Mouse (Mus musculus) kidney, embryonic 14.5 days (tissue): ENCODE measurements around the gene Tmem106b. TPM values are rescaled to one million over a fixed set of nuclear protein-coding genes. Genes with fewer than 3 reads are reported as not detected.

Experiments used
- ATAC-seq: fragments of 200-750 bp; cut with Nextera tagmentation; 2 replicates; pipeline ENCODE4 v1.8.0; 2017; ENCODE audit warnings: moderate number of reproducible peaks, mild to moderate bottlenecking, moderate TSS enrichment, moderate library complexity; ENCODE audit not compliant: low FRiP score, low TSS enrichment
- H3K27ac ChIP-seq: fragments of 300-500 bp; sonication (generic); 2 replicates; pipeline ENCODE4 v1.5.1; 2014; ENCODE audit warnings: low read depth, mild to moderate bottlenecking, low read length, moderate library complexity, mixed read lengths
- H3K27me3 ChIP-seq: fragments of 300-500 bp; sonication (generic); 2 replicates; pipeline ENCODE4 v1.6.1; 2014; ENCODE audit warnings: mild to moderate bottlenecking, low read length; ENCODE audit not compliant: control insufficient read depth, insufficient read depth
- H3K36me3 ChIP-seq: fragments of 300-500 bp; sonication (generic); 2 replicates; pipeline ENCODE4 v1.6.1; 2014; ENCODE audit warnings: low read length, mixed read lengths; ENCODE audit not compliant: control insufficient read depth, insufficient read depth
- H3K4me1 ChIP-seq: fragments of 300-500 bp; sonication (generic); 2 replicates; pipeline ENCODE4 v1.6.1; 2014; ENCODE audit warnings: low read length, mixed read lengths; ENCODE audit not compliant: control insufficient read depth, insufficient read depth
- H3K4me2 ChIP-seq: fragments of 300-500 bp; sonication (generic); replicated peaks from 2 replicates; pipeline ENCODE4 v1.6.1; 2014; ENCODE audit warnings: low read depth, mild to moderate bottlenecking, low read length
- H3K4me3 ChIP-seq: fragments of 300-500 bp; sonication (generic); 2 replicates; pipeline ENCODE4 v1.5.1; 2014; ENCODE audit warnings: mild to moderate bottlenecking, low read length
- H3K9ac ChIP-seq: fragments of 300-500 bp; sonication (generic); 2 replicates; pipeline ENCODE4 v1.6.1; 2014; ENCODE audit warnings: low read depth, mild to moderate bottlenecking, low read length, moderate library complexity
- H3K9me3 ChIP-seq: fragments of 300-500 bp; sonication (generic); 2 replicates; pipeline ENCODE4 v1.6.1; 2016; ENCODE audit warnings: low read length; ENCODE audit not compliant: control insufficient read depth
- WGBS: fragments of 180-500 bp; shearing (Covaris S2); extraction: QIAGEN DNeasy Blood & Tissue Kit; methylation state at CpG from one replicate; pipeline ENCODE4 v1.1.7; 2014; 5-methylcytosine and 5-hydroxymethylcytosine counted together
- polyA plus RNA-seq: library from polyadenylated mRNA; unstranded; fragments of >200 nt; fragmentation: Nextera tagmentation; extraction: Ambion mirVana; gene quantifications from 2 replicates; pipeline ENCODE4 v1.2.1, GENCODE M21; 2014

The Tmem106b gene
- 24.9 and 41.1 TPM in 2 replicates for polyA plus RNA-seq

DNA sequence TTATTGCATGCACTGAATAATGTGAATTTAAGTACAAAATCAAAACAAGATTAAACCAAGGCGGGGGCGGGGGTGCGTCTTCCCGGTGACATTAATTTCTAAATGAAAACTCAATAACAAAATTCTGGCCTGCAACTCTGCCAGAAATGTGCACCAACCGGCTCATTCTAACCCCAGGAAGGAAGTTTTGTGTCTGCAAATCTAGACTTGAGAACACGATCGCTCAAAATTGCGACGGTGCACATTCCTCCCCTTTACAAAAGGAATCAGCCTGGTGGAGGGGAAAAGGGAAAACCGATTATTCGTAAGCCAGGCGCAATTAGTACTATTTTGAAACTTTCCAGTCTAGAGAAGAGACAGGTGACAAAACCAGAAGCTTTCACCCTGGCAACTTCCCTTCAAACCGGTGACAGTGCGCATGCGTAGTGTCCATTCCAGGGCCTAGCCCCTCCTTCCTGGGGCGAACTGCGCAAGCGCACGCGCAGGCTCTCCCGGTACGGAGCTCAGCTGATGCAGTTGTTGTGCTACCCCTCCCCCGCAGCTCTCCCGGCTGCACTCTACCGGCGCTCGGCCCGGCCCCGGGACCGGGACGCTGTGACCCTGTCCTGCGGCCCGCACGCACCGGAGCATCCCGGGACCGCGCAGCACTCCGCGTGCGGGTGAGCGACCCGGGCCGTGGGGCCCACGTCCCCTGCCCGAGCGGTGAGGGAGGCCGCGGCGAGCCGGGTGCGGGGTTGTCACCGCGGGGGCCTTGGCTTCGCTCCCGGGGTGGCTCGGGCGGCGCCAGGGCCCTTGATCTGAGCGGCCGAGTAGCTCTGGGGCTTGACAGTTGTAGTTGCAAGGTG lies at the start of gene Tmem106b:
TSS of gene Tmem106b (plus strand) at position 458 of the 845 bp plus-strand sequence.
- Histone ChIP-seq H3K4me1 (no peaks in the 10 kb centered on the region), H3K4me2 (peak within 1 kb of the TSS; percentile 62), H3K27me3 (no peaks in the 10 kb centered on the region), H3K36me3 (peaks cover 7% of the 10 kb centered on the region; the same call in 1 of the 2 replicates), H3K9ac (peak within 1 kb of the TSS; percentile 94), H3K9me3 (no peaks in the 10 kb centered on the region), H3K4me3 (peak within 1 kb of the TSS; percentile 93), H3K27ac (peak within 1 kb of the TSS; percentile 51; the same call in 1 of the 2 replicates)
- ATAC-seq = peak; percentile 100
- 4% methylated on average over 55 of the region's 61 CpGs for WGBS

DNA sequence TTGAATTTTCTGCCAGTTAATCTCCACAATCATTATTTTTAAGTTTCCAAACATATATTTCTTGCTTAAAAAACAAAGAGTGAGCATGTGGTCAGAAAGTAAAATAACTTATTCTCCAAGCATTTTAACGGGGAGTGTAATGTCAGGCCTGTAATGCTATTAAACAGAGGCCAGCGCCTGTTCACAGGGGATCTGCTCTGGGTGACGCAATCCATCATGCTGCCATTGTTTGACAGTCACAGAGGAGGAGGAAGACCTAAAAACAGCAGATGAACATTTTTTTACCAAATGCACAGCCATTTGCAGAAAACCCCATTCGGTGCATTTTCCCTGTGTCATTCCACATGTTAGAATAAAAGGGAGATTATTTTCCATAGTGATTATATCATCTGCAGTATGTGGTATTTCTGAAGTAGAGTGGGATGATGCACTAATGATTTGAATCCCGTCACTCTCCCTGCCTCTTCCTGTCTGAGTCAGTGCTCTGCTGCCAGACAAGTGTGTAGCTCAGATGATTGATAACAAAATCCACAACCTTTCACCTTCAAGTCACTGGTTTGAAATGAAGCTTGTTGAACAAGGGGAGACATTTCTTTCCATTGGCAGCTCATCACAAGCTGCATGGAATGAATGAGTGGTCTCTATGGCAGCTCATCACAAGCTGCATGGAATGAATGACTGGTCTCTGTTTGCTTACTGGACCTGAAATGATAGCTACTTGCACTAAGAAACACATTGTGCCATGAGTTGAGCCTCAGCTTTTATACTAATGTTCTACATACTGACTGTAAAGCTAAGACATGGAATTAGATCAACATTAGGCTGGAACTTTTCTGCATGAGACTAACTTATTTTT lies 48.1 kb upstream of the Tmem106b start:
- Histone ChIP-seq H3K4me2 (no peak overlapping the region), H3K36me3 (no peaks in the 10 kb centered on the region), H3K9me3 (no peaks in the 10 kb centered on the region), H3K4me3 (no peak overlapping the region), H3K27me3 (no peaks in the 10 kb centered on the region), H3K9ac (no peak overlapping the region), H3K4me1 (no peaks in the 10 kb centered on the region), H3K27ac (no peak overlapping the region)
- ATAC-seq = no peak
- 42% methylated on average over 5 of the region's 5 CpGs for WGBS

DNA sequence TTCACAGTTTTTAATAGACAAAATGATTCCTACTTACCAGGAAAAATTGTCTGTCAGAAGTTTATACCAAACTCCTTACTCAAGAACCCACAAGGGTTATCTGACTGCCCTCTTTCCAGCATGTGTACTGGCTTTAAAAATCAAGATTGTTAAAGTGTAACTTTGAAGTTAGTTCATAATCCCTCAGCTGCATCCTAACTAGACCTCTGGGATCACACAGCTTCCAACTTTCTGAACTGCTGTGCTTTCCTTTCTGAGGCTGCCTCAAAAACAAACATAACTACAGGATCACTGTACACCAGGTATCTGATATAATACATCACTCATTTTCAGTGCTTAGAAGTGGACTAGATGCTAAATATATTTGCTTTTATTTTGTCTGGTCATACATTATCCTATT lies 39.0 kb upstream of the Tmem106b start:
- no peak overlapping the region for H3K4me2 ChIP-seq
- no peaks in the 10 kb centered on the region for H3K36me3 ChIP-seq
- H3K4me1 ChIP-seq = no peaks in the 10 kb centered on the region
- no peak for ATAC-seq
- no peak overlapping the region for H3K27ac ChIP-seq
- H3K4me3 ChIP-seq = no peak overlapping the region
- no peaks in the 10 kb centered on the region for H3K9me3 ChIP-seq
- H3K9ac ChIP-seq = no peak overlapping the region
- H3K27me3 ChIP-seq = no peaks in the 10 kb centered on the region

DNA sequence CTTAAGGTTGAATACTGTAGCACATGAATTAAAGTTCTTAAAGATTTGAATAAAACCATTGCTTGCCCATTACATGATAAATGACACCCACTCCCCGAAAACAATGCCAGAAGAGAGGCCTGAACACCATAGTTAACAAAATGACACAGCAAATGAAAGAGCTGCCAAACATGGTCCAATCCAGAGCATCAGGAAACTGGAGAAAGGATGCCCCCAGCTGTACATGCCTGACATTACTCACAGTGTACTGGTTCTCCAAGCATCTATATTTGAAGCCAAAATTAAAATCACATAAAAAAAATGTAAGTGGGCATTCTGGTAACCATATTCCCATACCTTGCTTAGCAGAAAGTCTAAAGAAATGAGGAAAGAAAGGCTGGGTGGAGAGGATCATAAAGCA lies 38.6 kb upstream of the Tmem106b start:
- H3K9me3 ChIP-seq = no peaks in the 10 kb centered on the region
- no peaks in the 10 kb centered on the region for H3K36me3 ChIP-seq
- H3K4me3 ChIP-seq = no peak overlapping the region
- H3K27ac ChIP-seq = no peak overlapping the region
- 71% methylated on average over 1 of the region's 1 CpGs for WGBS
- ATAC-seq = no peak
- H3K4me1 ChIP-seq = no peaks in the 10 kb centered on the region
- H3K9ac ChIP-seq = no peak overlapping the region
- H3K4me2 ChIP-seq = no peak overlapping the region
- H3K27me3 ChIP-seq = no peaks in the 10 kb centered on the region

DNA sequence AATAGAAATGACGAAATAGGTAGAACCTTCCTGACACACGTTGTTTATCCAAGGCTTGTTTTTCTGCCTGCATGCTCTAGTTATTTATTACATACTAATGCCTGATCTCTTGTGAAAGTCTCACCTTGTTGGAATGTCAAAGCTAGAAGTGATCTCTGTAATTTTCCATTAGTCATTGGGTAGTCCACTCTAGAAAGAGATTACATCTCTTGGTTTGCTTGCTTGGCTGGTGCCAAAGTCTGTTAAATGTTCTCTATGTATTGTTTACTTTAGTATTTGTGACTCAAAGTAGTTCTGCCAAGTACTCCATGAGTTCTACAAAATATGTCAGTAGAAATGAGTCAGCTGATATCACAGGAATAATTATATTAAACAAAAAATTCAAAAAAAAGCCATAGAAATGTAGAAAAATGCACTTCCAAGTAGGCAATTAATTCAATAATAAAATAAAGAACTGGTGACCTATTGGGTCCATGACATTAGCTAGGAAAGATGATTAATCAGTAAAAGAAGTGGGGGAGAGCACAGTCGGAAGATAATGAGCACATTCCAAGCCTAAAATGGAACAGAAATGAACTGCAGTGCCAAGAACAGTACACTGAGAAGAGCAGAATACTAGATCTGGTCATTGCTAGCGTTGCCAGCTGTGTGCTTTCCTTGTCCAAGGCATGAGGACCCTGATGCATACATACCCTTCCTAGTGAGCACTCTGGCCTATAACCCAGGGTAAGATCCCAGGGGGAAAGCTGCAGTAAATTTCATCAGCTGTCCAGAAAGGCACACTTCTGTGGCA lies 17.0 kb upstream of the Tmem106b start:
- no peak overlapping the region for H3K27ac ChIP-seq
- H3K4me3 ChIP-seq = no peak overlapping the region
- 75% methylated on average over 4 of the region's 4 CpGs for WGBS
- no peak for ATAC-seq
- no peak overlapping the region for H3K4me2 ChIP-seq
- no peaks in the 10 kb centered on the region for H3K4me1 ChIP-seq
- no peaks in the 10 kb centered on the region for H3K27me3 ChIP-seq
- H3K36me3 ChIP-seq = no peaks in the 10 kb centered on the region
- H3K9ac ChIP-seq = no peak overlapping the region
- H3K9me3 ChIP-seq = no peaks in the 10 kb centered on the region

DNA sequence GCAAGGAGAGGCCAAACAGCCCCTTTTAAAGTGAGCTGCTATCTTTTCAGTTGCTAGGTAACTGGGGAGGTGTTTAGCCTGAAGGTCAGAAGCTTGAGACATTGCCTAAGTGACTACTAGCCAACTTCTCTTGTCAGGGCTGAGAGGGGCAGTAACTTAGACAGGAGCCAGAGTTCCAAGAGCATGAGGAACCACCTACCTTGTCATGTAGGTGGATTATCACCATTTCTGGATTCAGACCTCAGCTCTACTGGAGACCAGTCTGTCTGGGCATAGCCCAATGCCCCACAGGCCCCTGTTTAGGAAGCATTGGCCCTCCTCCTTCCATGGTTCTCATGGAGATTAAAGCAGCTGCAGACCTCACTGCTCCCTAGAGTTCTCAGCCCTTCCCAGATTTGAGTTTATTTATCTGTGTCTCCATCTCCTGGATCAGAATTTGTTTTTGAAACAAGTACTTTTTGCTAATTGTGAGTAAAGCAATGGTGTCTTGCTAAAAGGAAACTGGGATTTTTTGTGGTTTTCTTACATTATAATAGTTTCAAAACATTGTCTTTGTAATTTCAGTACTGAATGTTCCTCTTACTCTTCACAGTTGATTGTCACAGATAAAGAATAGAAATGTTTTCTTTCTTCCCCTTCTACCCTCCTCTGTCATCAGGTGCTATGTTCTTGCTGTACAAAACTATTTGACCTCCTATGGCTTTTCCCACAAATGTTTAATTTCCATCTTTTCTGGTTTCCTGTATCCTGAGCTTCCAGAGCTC lies 8.1 kb upstream of the Tmem106b start:
- H3K4me3 ChIP-seq = no peak overlapping the region
- no peak overlapping the region for H3K9ac ChIP-seq
- H3K27me3 ChIP-seq = no peaks in the 10 kb centered on the region
- no peaks in the 10 kb centered on the region for H3K36me3 ChIP-seq
- no peak overlapping the region for H3K27ac ChIP-seq
- ATAC-seq = no peak
- H3K4me1 ChIP-seq = no peaks in the 10 kb centered on the region
- H3K4me2 ChIP-seq = no peak overlapping the region
- H3K9me3 ChIP-seq = no peaks in the 10 kb centered on the region

DNA sequence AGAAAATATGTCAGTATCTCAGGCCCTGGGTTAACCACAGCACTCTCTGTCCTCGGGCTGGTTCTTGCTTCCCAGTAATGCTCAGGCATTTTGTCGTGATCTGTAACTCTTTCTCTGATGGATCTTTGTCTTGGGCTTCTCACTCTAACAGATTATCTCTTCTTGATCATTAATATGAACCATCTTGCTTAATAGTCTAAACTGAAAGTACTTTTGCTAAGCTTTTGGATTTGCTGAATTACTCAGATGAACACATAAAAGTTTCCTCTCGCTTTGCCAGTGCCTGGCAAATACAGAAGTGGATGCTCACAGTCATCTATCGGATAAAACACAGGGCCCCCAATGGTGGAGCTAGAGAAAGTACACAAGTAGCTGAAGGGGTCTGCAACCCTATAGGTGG lies 7.5 kb upstream of the Tmem106b start:
- Histone ChIP-seq H3K27me3 (no peaks in the 10 kb centered on the region), H3K36me3 (no peaks in the 10 kb centered on the region), H3K4me3 (no peak overlapping the region), H3K9ac (no peak overlapping the region), H3K4me1 (no peaks in the 10 kb centered on the region), H3K4me2 (no peak overlapping the region), H3K27ac (no peak overlapping the region), H3K9me3 (no peaks in the 10 kb centered on the region)
- 86% methylated on average over 4 of the region's 4 CpGs for WGBS
- ATAC-seq = no peak

DNA sequence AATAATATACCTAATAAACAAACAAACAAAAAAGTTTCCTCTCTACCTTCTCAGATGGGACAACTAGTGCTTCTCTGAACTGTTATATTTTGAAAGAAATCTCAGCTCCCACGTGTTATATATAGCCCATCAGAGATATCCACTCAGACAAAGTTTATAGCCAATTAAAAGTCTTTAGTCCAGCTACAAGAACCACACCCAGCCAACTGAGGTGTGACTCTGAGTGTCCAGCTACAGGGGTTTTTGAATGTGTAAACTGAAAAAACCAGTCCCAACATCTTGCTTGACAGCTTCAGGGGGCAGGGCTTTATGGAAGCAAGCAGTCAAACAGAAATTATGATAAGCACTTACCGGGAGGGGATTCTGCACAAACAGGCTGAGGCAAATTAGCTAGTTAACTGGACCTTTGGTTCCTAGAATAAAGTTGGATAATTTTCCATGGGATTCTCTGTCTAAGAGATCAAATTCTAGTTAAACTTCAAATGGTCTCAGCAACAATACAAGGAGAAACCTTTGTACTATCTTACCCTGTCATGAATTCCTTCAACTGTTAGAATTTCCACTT lies 6.8 kb upstream of the Tmem106b start:
- no peaks in the 10 kb centered on the region for H3K27me3 ChIP-seq
- no peak for ATAC-seq
- no peaks in the 10 kb centered on the region for H3K9me3 ChIP-seq
- no peak overlapping the region for H3K9ac ChIP-seq
- no peak overlapping the region for H3K4me2 ChIP-seq
- no peaks in the 10 kb centered on the region for H3K36me3 ChIP-seq
- no peak overlapping the region for H3K27ac ChIP-seq
- H3K4me1 ChIP-seq = no peaks in the 10 kb centered on the region
- 74% methylated on average over 2 of the region's 2 CpGs for WGBS
- no peak overlapping the region for H3K4me3 ChIP-seq
